In the genomic region with DNA sequence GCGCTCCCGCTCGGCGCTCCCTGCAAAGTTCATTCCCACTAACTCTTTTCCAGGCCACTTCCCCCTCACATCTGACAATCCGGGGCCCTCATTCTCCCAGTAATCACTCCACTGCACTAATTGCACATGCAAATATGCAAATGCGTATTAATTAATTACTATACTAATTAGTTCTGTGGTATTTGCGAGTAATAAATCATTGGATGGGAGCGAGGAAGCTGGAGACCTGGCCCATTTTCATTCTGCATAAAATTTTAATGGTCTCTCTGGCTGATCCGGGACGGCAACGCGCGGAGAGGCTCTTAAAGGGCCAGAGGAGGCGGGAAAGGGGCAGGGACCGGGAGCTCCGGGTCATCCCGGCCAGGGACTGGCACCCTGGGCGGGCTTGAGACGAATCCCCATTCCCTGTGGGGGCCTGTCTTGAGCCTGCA, we compare ENCODE assay signal across 7 mouse cellular contexts. TPM values are rescaled to one million over a fixed set of nuclear protein-coding genes. Genes with fewer than 3 reads are reported as not detected.
DNase-seq lines count a peak whose midpoint lies in the region; ATAC-seq and TF ChIP-seq lines count a peak whose summit lies in the region.

No protein-coding gene starts in this region.

- DNase-seq in lung, adult 18-20 months, result no peak
- DNase-seq in kidney, postnatal 36 days, result peak; percentile 39 to 54
- DNase-seq in thymus, postnatal 14 days, result no peak
- no peak for DNase-seq in ovary, postnatal 10 days (ENCODE audit: low spot score)

- H3K9me3 ChIP-seq in lung, embryonic 15.5 days, result no peaks in the 10 kb centered on the region
- H3K9me3 ChIP-seq in embryonic facial prominence, embryonic 13.5 days, result no peaks in the 10 kb centered on the region

- TF ChIP-seq POLR2A in olfactory bulb, adult 2 months (IDR thresholded peaks at IDR 0.05; ENCODE audit: insufficient read depth, low read depth, low read length), result no peak

- ATAC-seq in lung, embryonic 15.5 days (ENCODE audit: borderline replicate concordance, extremely low read depth, low FRiP score, low TSS enrichment), result no peak
- no peak for ATAC-seq in embryonic facial prominence, embryonic 13.5 days (ENCODE audit: insufficient number of reproducible peaks, insufficient read depth, low FRiP score, low TSS enrichment, low read depth)

- H3K4me3 ChIP-seq in lung, embryonic 15.5 days, result peak overlapping the region; percentile 49
- peak overlapping the region; percentile 53 for H3K4me3 ChIP-seq in embryonic facial prominence, embryonic 13.5 days
- peak overlapping the region; percentile 65 for H3K4me3 ChIP-seq in olfactory bulb, adult 2 months (ENCODE audit: insufficient read depth, low read depth, low read length)

- H3K36me3 ChIP-seq in lung, embryonic 15.5 days, result no peaks in the 10 kb centered on the region
- no peaks in the 10 kb centered on the region for H3K36me3 ChIP-seq in embryonic facial prominence, embryonic 13.5 days

- TF ChIP-seq CTCF in olfactory bulb, adult 2 months (IDR thresholded peaks at IDR 0.05; ENCODE audit: insufficient read depth, low read depth, low read length), result no peak

- H3K27me3 ChIP-seq in lung, embryonic 15.5 days, result peaks cover 85% of the 10 kb centered on the region
- H3K27me3 ChIP-seq in embryonic facial prominence, embryonic 13.5 days, result peaks cover 89% of the 10 kb centered on the region

- no peak overlapping the region for H3K27ac ChIP-seq in lung, embryonic 15.5 days
- H3K27ac ChIP-seq in embryonic facial prominence, embryonic 13.5 days, result no peak overlapping the region
- H3K27ac ChIP-seq in olfactory bulb, adult 2 months (ENCODE audit: insufficient read depth, low read depth, low read length), result no peak overlapping the region

- H3K4me1 ChIP-seq in lung, embryonic 15.5 days, result peaks cover 24% of the 10 kb centered on the region
- peaks cover 35% of the 10 kb centered on the region for H3K4me1 ChIP-seq in embryonic facial prominence, embryonic 13.5 days
- H3K4me1 ChIP-seq in olfactory bulb, adult 2 months (ENCODE audit: control insufficient read depth, insufficient read depth, low read length), result peaks cover 11% of the 10 kb centered on the region

- 0% methylated on average over 19 of the region's 19 CpGs for WGBS in lung, embryonic 15.5 days
- under 1% methylated on average over 19 of the region's 19 CpGs for whole genome bisulfite sequencing in embryonic facial prominence, embryonic 13.5 days
- WGBS in olfactory bulb, adult 2 months, result under 1% methylated on average over 19 of the region's 19 CpGs

- peak overlapping the region; percentile 43; the same call in 1 of the 2 replicates for H3K9ac ChIP-seq in lung, embryonic 15.5 days
- peak overlapping the region; percentile 71 for H3K9ac ChIP-seq in embryonic facial prominence, embryonic 13.5 days

- peak overlapping the region; percentile 96 for H3K4me2 ChIP-seq in lung, embryonic 15.5 days
- H3K4me2 ChIP-seq in embryonic facial prominence, embryonic 13.5 days, result peak overlapping the region; percentile 90

RNA-seq across cellular contexts. Expression of gene Ppp1r1b, which starts 9.1 kb away (rescaled TPM):
- polyA plus RNA-seq in lung, embryonic 15.5 days (2015; fragmentation: Nextera tagmentation; extraction: Ambion mirVana), result 3.5 and 5.5 TPM in 2 replicates
- polyA plus RNA-seq in embryonic facial prominence, embryonic 13.5 days (2015; fragmentation: Nextera tagmentation; extraction: Ambion mirVana), result 1.2 and 2.0 TPM in 2 replicates
- polyA plus RNA-seq in olfactory bulb, adult 2 months (2012; ENCODE audit: insufficient read depth, insufficient read length, low replicate concordance, missing spikeins), result not detected in 2 replicates

RNA-seq across cellular contexts. Expression of gene Neurod2, which starts 9.6 kb away (rescaled TPM):
- polyA plus RNA-seq in lung, embryonic 15.5 days (2015; fragmentation: Nextera tagmentation; extraction: Ambion mirVana), result 0.05 TPM in 1 of 2 replicates, not detected in the other
- 0.17 and 0.48 TPM in 2 replicates for polyA plus RNA-seq in embryonic facial prominence, embryonic 13.5 days (2015; fragmentation: Nextera tagmentation; extraction: Ambion mirVana)
- polyA plus RNA-seq in olfactory bulb, adult 2 months (2012; ENCODE audit: insufficient read depth, insufficient read length, low replicate concordance, missing spikeins), result not detected in 2 replicates

RNA-seq across cellular contexts. Expression of gene Stard3, which starts 19.1 kb away (rescaled TPM):
- polyA plus RNA-seq in lung, embryonic 15.5 days (2015; fragmentation: Nextera tagmentation; extraction: Ambion mirVana), result 45.2 and 52.5 TPM in 2 replicates
- 38.3 and 42.3 TPM in 2 replicates for polyA plus RNA-seq in embryonic facial prominence, embryonic 13.5 days (2015; fragmentation: Nextera tagmentation; extraction: Ambion mirVana)
- polyA plus RNA-seq in olfactory bulb, adult 2 months (2012; ENCODE audit: insufficient read depth, insufficient read length, low replicate concordance, missing spikeins), result not detected in 2 replicates

RNA-seq across cellular contexts. Expression of gene Tcap, which starts 44.5 kb away (rescaled TPM):
- 5.1 and 7.5 TPM in 2 replicates for polyA plus RNA-seq in lung, embryonic 15.5 days (2015; fragmentation: Nextera tagmentation; extraction: Ambion mirVana)
- polyA plus RNA-seq in embryonic facial prominence, embryonic 13.5 days (2015; fragmentation: Nextera tagmentation; extraction: Ambion mirVana), result 0.89 and 1.1 TPM in 2 replicates
- not detected in 2 replicates for polyA plus RNA-seq in olfactory bulb, adult 2 months (2012; ENCODE audit: insufficient read depth, insufficient read length, low replicate concordance, missing spikeins)

RNA-seq across cellular contexts. Expression of gene Pnmt, which starts 47.2 kb away (rescaled TPM):
- polyA plus RNA-seq in lung, embryonic 15.5 days (2015; fragmentation: Nextera tagmentation; extraction: Ambion mirVana), result 0.12 TPM in 1 of 2 replicates, not detected in the other
- polyA plus RNA-seq in embryonic facial prominence, embryonic 13.5 days (2015; fragmentation: Nextera tagmentation; extraction: Ambion mirVana), result 0.45 and 1.3 TPM in 2 replicates
- not detected in 2 replicates for polyA plus RNA-seq in olfactory bulb, adult 2 months (2012; ENCODE audit: insufficient read depth, insufficient read length, low replicate concordance, missing spikeins)

Comparison
In these comparisons a context has a peak if more than half of its experiments do, and no peak if none do; other contexts are left out.
1. DNase-seq: peak in kidney, postnatal 36 days (2 of 2); none in lung, adult 18-20 months (0 of 2), thymus, postnatal 14 days (single experiment) and ovary, postnatal 10 days (single experiment).
2. RNA of gene Stard3, which starts 19.1 kb away (polyA plus RNA-seq): 45.2 to 52.5 TPM in lung, embryonic 15.5 days and 38.3 to 42.3 TPM in embryonic facial prominence, embryonic 13.5 days; not detected in olfactory bulb, adult 2 months; every median in the first group is over 10 times any median in the second.
3. Peak in every context shown above with its lines, with median percentiles within 50 percentile points of each other: H3K4me3 ChIP-seq.